Mouse (Mus musculus) ES-E14 (cell line): Measurements from ENCODE around the gene Kif11.

Experiments
- HCFC1 ChIP-seq: IDR thresholded peaks from 2 replicates; pipeline ENCODE4 v1.6.1; 2012; ENCODE audit warnings: low read length, inconsistent platforms, borderline replicate concordance; ENCODE audit not compliant: insufficient read depth
- ZC3H11A ChIP-seq: IDR thresholded peaks from 2 replicates; pipeline ENCODE4 v1.6.1; 2012; ENCODE audit warnings: low read depth, mild to moderate bottlenecking, inconsistent platforms, low read length, borderline replicate concordance
- ZNF384 ChIP-seq: IDR thresholded peaks from 2 replicates; pipeline ENCODE4 v1.6.1; 2012; ENCODE audit warnings: low read depth, low read length, inconsistent platforms

DNA sequence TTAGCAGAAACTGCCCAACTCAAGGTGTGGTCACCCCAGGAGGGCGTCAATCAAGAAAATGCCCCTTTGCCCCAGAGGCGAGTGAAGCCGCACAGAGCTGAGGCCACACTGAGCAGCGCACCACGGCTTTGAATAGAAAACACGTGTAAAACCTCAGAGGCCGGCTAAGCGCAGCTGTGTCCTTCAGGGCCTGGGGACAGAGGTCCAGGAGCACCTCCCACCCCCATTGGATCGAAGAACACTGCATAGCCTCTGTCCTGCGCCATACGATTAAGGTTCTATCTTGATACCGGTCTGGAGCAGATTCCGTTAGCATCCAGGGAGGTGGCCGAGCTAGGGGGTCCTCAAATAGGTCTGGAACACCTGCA lies 57.7 kb downstream of the Kif11 start:
- TF ChIP-seq HCFC1 (peak; percentile 19; the same call in 1 of the 2 replicates), ZNF384 (no peak), ZC3H11A (no peak)
